Mouse (Mus musculus): ENCODE measurements around the gene Cnot1.

DNA sequence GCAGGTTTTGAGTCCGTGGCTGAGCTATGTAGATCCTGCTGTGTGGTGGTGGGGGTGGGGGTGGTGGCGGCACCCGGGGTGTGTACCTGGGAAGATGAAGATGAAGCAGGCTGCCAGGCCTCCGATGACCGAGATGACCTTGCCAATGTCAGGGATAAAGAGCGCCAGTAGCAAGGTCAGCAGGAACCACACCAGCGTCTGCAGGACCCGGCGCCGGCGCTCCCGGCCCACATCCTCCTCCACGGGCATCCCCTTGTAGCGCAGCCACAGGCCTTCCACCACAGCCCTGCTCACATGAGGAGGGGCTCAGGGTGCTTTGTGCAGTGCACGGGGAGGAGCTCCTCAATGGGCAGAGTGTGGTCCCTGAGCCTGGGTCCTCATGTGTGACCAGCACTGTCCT is 34.2 kb upstream of the Cnot1 start:
- no peak for TF ChIP-seq CTCF (IDR thresholded peaks at IDR 0.05; ENCODE audit: low read depth)
- no peak for TF ChIP-seq EP300 (optimal IDR thresholded peaks at IDR 0.05)

All from stomach, postnatal 0 days (tissue).